Mouse (Mus musculus): ENCODE measurements at regions not wholly inside any gene's neighbourhood (a gene's known extent, or its start where the extent isn't known, plus 50 kb on each side); places are given as distances from the start of the nearest gene placed in this dataset.

DNA sequence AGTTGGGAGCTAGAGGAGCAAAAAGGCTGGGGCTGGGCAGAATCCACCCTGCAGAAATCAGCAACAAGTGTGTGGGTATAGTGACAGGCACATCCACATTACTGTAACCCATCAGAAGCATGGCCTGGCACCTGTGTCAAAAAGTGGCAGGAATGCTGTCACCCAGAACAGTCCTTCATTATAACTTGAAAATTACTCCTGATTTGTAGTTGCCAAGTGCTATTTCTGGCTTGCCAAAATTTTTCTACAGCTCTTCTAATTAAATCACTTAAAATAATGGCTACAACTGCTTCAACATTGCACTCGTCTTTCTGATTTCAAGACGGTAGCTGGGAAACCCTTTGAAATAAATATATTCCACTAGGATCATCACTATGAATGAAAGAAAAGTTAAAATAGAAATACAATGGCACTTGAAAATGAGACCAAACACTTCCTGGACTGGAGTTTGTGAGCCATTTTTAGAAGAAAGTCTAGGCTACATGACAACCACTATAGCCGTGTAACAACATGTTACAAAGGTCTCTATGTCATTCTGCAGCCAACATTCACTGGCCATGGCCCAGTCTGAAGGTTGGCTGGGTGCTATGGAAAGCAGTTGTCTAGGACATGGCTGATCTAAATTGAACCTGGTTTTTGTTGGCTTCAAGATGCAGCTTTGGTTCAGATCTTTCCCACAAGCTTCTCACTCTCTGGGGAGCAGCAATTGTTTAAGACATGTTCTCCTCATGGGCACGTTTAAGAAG, 190.6 kb upstream of the Tapt1 start:
- no peak for DNase-seq (ENCODE audit: low read depth)

DNA sequence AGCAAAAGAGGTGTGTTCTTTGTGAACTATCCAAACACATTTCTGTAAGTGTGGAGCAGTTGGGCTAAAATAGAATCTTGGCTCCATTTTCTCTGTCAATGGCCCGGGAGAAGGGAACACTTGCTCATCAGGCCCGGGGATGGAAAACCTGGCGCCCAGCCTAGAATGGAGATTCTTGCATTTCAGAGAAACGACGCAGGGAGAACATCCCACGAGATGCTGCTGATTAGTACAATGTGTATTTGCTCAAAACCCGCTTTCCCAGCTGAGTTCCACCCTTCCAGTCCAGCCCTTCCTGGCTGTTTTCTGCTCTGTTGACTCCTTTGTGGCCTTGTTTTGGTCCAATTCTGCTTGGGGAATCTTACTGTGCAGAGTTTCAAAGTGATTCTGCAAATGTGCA, 188.0 kb upstream of the Tapt1 start:
- peak; percentile 56 for DNase-seq (ENCODE audit: low read depth)

DNA sequence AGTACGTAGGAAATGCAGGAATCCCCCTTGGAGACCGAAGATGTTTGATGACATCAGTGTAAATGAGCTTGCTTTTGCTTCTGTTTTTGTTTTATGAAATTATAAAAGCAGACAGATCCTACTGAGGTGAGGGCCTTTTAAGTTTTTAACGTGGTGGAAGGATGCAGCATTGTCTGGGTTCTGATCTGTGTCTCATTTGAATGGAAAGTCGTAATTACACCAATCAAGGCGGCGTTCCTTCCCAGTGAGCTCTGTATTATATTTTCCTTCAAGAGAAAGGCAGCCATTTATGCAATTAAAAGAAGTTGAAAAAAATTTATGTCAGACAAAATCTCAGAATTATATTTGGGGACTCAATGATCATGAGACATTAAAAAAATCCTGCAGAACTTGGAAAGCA, 176.9 kb upstream of the Tapt1 start:
- DNase-seq (ENCODE audit: low read depth), result no peak

DNA sequence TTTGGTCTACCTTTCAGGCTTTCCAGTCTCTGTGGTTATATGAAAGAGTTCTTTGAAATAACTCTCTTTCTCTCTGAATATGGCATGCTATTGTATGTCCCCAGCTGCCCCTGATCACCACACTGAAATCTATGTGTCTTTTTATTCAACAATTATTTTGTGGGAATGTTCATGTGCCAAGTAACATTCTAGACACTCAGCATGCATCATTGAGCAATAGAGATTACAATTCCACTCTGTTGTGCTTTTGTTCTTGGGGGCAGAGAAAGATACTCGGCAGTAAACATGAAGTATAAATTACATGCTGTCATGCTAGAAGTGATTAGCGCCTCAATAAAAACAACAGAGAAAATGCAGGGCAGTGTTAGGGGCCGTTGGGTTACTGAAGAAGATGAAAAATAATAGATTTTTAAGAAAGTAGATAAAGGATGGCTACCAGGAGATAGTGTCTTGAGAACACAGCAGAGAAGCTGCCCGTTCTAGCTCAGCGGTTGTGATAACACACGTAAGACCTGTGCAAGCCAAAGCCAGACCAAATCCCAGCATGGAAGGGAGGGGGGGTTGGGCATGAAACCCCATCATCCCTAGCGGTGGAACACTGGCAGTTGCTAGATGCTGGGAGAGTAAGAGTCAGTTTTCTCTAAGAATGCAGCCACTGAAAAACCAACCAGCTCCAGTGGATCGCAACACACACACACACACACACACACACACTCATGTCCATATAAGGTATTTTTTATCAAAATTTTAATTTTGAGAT, 174.3 kb upstream of the Tapt1 start:
- DNase-seq (ENCODE audit: low read depth), result no peak

DNA sequence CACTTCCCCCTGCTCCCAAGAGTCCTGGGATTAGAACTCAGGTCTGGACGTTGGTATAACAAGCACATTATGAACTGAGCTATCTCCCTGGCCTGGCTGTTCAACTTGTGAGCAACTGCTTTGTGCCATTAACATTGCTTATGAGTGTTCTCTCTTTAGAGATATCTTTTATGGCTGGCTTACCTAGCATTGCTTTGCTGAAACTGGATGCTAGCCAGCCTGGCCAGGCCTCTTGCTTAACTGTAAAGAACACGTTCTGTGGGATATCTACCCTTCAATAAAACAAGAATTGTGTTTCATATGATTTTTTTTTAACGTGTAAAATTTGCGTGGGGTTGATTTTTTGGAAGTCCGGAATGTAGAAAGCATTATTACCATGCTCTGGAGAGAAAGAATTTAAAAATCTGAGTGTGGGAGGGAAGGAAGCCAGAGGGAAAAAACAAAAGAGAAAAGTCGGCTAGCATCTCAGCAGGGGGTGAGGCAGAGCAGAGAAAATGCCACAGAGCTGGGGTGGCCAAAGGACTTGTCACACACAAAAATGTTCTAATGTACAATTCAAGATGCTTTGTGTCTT, 160.9 kb upstream of the Tapt1 start:
- DNase-seq (ENCODE audit: low read depth), result no peak

DNA sequence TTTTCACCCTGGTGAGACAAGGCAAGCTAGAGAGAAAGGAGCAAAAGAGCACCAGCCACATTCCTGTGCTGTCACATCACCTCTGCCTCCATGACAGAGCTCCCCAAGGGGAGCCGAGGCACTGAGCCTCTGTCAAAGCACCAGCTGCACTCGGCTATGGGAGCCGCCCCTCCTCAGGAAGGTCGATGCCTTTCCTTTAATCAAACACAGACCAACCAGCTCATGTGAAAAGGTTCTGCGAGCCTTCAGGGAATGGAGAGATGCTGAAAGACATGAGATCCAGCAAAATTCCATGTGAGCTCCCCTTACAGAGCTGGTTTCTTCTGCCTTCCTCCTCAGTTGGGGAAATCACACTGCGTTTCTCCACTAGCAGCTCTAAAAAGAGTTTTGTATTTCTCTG, 159.8 kb upstream of the Tapt1 start:
- DNase-seq (ENCODE audit: low read depth), result no peak

DNA sequence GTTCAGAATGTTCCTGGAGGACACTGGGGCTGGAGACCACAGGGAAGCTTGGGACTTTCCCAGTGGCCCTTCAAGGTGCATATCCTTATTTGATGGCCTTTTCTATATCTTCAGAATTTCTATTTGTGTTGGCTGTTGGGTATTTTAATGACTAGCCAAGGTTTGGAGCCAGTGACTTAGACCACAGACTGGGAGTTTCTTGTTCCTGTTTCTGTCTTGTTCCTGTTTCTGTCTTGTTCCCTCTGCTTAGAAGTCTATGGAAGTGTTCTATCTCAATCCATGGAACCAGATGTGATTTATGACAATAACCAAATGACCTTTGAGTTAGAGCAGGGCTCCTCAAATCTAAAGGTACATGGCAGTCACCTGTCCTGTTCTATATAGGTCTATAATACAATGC, 156.6 kb upstream of the Tapt1 start:
- no peak for DNase-seq (ENCODE audit: low read depth)

DNA sequence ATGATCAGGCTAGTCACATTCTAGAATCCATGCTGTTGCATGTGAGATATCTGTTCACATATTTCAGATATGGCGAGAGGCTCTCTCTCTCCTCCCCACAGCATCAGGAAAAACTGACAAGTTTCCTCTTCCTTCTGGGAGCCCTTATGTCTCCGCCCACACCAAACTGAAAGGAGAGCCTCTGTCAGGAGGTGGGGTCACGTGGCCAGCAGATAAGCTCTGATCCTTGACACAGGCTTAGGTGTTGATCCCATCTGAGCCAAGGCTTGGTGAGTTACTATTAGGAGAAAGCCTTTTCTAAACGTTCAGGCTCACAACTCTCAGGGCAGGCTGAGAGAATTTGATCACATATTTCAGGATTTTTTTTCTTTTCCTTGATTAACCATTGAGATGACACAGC, 143.6 kb upstream of the Tapt1 start:
- DNase-seq (ENCODE audit: low read depth), result peak; percentile 18

DNA sequence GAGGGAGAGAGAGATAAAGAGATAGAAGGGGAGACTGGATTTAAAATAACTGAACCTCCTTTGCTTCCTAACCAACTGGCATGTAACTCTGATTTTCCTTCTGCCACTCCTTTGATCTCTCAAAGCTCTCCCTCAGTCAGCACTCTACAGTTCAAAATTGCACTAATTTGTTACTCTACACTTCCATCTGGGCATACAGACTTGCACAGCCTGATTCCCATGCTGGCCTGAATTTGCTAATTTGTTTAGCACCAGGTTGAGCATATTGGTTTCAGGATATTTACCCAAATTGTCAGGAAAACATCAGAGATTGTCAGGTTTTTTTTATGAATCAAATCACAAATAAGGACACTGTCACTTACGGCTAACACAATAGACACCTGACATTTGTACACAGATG, 125.9 kb upstream of the Tapt1 start:
- no peak for DNase-seq (ENCODE audit: low read depth)

DNA sequence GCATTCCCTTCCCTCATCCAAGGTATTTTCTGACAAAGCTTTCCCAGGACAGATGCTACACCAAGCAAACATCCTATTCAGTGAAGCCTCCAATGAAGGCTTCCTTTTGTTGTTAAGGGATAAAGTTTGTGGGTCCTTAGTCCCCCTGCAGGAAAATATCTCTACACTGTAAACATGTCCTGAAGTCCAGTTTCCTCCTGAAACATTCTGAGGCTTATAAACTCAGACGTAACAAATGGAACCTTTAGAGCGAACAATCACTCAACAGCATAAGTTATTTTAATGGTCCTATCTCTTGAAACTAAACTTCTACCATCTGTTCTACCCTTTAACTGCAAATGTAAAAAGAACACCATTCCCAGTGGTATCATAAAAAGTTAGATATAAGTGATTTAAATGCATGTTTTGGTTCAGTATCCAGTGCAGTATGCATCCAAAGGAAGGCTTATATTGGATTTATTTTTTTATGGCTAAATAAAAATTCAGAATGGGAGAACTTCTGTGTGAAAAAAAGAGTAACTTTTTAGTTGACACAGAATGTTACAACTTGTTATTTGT, 115.1 kb upstream of the Tapt1 start:
- DNase-seq (ENCODE audit: low read depth), result no peak

DNA sequence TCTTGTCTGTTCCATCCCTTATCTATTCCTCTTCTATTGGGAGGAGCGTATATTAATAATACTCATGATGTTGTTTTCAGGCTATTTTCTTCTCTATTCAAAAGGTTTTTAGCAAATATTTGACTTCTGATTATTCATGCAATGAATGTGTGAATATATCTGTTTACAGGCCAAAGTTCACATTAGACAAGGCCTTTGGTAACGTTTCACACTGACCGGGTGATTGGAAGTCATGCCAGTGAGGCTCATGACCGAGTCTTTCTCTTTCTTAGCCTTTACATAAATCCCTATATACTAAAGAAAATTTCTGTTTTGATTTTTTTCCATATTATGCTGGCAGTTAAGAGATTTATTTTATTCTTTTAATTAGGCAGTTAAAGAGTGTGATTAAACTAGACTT, 112.2 kb upstream of the Tapt1 start:
- DNase-seq (ENCODE audit: low read depth), result no peak

DNA sequence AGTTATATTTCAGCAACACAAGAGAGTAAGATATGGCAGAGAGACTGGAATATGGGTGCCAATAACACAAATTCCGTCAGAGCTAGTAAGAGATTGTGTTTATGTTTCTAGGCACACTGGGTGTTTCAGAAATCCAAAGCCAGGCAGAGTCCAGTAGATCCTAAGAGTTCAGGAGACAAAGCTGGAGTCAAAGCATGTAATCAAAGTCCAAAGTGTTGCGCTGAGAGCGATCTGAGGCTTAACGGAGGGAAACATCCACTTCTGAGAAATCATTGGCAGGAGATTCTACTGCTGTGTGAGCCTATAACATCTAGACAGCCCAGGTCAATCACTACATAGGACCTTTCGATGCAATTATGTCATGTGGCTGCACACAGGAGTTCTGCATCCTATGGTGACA, 109.3 kb upstream of the Tapt1 start:
- no peak for DNase-seq (ENCODE audit: low read depth)

DNA sequence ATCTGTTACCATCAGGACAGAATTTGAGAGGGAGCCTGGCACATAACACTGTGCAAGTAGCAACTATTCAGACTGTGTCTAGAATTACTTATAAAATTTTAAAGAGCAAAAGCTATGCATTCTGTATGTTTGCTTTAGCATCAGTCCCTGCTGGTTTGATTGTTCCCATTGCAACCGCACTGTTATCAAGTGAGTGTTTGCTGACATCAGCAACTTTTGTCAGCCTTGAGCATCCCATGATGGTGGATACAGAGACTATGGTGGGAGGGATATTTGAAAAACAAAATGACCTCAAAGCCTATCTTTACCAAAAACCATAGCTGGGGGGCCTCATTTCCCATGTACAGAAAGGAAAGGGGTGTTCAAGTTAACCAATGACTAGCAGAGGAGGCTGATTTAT, 93.2 kb upstream of the Tapt1 start:
- no peak for DNase-seq (ENCODE audit: low read depth)

DNA sequence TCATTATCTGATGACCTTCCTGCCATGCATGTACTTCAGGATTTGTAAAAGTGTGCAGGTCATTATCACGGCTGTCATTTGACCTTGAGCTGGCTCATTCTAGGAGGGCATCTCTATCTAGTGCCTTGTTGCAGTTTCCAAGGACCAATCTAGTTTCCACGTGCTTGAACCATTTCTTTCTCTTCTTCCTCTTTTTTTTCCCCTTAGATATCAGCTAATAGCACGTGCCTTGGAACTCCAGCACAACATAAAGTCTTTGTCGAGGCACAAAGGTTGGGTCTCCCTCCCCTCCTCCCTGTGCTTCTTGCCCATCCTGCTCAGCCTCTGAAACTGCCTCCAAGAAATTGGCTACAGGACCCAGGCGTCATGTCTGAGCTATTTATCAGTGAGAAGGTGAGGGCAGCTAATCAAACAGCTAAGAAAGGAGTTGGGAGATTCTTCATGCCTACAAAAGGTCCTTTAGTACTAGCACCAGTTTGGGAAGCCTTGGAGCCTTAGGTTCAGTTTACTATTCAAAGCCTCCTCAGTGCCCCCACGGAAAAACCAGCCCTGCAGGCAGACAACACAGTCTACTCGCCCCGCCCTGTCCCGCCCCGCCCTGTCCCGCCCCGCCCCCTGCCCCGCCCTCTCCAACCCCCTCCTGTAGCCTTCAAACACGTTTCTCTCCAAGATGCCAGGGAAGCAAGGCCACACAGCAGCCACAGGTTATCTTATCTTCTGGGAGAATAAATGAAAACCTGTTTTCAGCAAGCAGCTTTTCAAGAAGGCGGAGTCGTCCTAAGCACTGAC, 80.5 kb upstream of the Tapt1 start:
- no peak for DNase-seq (ENCODE audit: low read depth)

DNA sequence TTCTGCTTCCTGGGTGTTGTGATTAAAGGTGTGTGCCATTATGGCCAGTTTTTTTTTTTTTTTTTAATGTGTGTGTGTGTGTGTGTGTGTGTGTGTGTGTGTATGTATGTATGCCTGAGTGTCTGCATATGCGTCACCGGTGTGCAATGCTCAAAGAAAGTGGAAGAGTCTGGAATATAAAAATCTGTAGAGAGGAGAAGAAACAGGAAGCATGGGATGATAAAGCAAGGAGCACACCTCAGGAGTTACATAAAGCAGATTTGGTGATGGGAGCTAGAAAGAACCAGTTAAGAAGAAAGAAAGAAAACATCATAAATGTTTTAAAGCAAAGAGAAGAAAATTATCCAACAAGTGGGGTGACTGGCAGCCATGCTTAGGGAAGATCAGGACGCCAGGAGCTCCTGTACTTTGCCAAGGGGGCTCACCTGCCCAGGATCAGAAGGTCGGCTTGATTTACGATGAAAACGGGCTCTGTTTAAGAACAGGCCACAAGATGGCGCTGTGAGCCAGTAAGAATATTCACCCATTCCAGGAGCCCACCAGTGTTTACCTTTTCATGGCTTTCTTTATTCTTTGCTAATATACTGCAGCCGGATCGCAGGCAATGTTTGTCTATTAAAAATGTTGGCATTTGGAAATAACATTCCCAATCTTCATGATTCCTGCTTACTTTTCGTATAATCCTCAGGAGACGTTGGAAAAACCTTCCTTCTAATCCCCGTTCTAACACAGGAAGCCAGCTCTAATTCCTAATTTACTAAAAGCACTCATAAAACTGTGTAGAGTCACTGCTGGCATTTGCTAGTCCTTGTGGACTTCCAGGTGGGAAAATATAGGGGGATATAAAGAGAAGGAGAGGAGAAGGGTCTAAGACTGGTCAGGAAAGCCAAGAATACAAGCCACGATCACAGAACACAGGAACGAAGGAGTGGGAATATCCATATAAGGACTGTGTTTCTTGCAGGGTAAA, 77.7 kb upstream of the Tapt1 start:
- peak; percentile 72 for DNase-seq (ENCODE audit: low read depth)

DNA sequence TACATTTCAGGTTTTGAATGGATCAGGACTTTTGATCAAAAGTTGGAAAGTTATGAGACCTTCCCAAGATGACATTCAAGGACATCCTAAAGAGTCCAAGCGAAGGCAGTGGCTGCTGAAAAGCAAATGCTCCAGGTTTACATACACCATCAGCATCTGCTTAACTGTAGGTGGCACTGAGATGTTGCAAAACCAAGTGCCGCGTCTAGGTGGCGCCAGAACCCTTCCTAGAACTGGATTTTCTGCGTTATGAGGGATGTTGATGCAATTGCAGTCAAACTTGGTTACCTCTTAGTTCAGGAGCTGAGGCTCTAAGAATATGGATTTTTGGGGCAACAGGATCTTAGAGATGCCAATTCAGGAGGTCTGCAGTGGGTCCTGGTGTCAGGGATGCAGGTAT, 58.0 kb upstream of the Tapt1 start:
- peak; percentile 86 for DNase-seq (ENCODE audit: low read depth)
